Mouse (Mus musculus): ENCODE measurements at regions not wholly inside any gene's neighbourhood (a gene's known extent, or its start where the extent isn't known, plus 50 kb on each side); places are given as distances from the start of the nearest gene placed in this dataset.

GRCm38 (mm10) chr10:61034056-61034455 lies 55.1 kb upstream of the Pcbd1 start:
- no peak for ATAC-seq (ENCODE audit: poor library complexity, severe bottlenecking)

DNA sequence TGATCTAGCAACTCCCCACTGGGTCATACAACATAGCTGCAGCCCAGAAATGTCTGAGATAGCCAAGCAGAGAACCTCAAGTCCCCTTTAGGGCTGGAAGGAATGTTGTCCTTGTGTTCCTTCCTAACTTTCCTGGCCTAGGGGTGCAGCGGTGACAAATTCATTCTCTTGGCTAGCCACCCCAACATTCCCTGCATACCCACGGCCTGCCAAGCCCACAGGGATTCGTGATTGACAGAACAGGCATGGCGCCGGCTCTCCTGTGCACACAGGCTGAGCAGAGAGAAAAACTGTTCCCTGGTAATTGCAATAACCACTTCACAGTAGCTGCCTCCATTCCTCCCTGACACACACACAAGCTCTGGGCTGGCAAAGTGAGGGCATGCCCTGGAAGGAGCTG lies 60.5 kb upstream of the Pcbd1 start:
- ATAC-seq (ENCODE audit: poor library complexity, severe bottlenecking): no peak

DNA sequence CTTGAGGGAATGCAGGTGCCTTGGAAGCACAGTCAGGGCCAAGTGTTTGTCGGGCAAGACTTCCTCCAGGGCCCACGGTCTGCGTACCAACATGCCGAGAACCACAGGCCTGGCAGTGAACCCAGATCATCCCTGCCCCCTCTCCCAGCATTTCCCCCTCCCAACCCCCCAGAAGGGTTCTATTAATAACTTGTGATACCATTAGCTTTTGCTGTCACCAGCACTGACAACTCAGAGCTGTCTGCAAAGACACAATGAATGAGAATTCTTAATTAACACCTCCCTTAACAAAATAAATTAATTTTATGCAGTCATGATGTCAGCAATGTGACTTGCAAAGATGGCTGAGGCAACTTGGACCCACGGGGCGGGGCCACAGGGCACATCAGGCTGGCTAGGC lies 61.9 kb upstream of the Pcbd1 start:
- no peak for ATAC-seq (ENCODE audit: poor library complexity, severe bottlenecking)

GRCm38 (mm10) chr10:61025061-61025460 lies 64.1 kb upstream of the Pcbd1 start:
- ATAC-seq (ENCODE audit: poor library complexity, severe bottlenecking): no peak

DNA sequence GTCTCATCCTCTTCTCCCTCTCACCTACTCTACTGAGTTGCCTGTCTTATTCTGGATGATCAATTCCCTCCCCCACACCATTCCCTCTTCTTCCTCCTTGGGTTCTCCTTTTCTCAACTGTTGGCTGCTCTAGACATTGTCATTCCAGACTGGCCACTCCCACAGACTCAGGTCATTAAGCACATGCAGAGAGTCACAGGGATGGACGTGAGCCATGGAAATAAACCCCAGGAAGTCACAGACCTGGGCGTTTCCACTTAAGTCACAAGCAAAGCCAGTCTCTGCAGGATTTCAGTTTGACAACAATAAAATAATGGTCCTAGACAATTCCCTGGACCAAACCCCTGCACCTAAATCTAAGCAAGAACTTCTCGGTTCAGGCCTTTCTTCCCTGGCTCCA lies 65.0 kb upstream of the Pcbd1 start:
- no peak for ATAC-seq (ENCODE audit: poor library complexity, severe bottlenecking)

DNA sequence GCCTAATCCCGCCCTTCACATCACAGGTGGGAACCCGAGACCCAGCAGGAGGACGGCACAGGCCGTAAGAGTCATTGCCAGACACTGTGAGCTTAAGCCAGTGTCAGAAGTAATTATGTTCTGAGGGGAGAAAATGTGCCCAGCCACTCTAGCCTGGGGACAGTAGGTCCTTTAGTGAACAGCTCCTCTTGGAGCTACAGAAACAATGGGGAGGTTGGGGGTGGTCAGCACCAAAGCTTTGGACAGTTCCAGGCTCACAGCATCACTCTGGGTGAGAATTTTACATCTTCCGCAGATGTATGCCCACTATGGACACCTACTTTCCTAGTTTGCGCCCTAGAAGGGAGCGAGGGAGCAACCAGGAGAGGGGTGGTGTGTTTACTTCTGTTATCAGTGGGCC lies 65.7 kb upstream of the Pcbd1 start:
- ATAC-seq (ENCODE audit: poor library complexity, severe bottlenecking): no peak

GRCm38 (mm10) chr10:61019566-61019965 lies 69.6 kb upstream of the Pcbd1 start:
- no peak for ATAC-seq (ENCODE audit: poor library complexity, severe bottlenecking)

GRCm38 (mm10) chr10:61012199-61012695 lies 76.9 kb upstream of the Pcbd1 start:
- ATAC-seq (ENCODE audit: poor library complexity, severe bottlenecking): no peak

GRCm38 (mm10) chr10:61010697-61011096 lies 78.4 kb upstream of the Pcbd1 start:
- no peak for ATAC-seq (ENCODE audit: poor library complexity, severe bottlenecking)

DNA sequence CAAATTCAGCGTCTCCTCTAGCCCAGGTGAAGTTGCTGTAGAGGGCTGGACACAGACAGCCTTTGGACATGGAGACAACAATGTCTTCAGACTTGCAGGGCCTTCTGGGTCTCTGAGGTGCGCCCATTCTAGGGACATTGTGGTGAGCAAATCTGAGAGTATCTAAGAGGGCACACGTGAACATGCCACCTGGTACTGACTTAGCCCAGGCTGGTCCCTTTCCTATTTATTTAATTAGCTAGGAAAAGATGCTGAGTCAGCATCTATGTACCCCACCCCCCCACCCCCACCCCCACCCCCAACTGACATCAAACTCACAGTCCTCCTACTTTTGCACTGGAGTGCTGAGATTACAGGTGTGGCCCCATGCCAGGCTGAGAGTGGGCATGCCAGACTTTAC lies 81.7 kb upstream of the Pcbd1 start:
- no peak for ATAC-seq (ENCODE audit: poor library complexity, severe bottlenecking)

DNA sequence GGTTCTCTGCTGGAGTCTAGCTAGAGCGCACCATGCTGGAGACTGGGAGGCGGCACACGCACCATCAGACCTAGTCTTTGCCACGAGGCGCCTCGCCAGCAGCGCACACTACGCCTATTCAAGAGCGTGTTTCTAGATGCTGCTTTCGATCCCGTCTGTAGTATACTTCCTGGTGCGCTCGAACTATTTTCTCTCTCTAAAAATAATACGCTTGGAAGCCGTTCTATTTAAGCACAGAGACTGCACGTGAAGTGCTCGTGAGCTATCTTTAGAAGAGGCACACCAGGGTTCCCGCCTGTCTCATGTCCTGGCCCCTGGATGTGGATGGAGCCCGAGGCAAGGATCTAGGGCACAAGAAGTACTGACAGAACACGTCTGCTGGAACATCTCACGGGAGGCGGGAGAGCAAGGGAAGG lies 87.4 kb upstream of the Pcbd1 start:
- no peak for ATAC-seq (ENCODE audit: poor library complexity, severe bottlenecking)

GRCm38 (mm10) chr10:60997393-60997792 lies 91.7 kb upstream of the Pcbd1 start:
- ATAC-seq (ENCODE audit: poor library complexity, severe bottlenecking): no peak

- no peak for ATAC-seq (ENCODE audit: poor library complexity, severe bottlenecking)
These were observed 93.1 kb upstream of the Pcbd1 start for GRCm38 (mm10) chr10:60995908-60996640.

GRCm38 (mm10) chr10:60985109-60985576 lies 104.0 kb upstream of the Pcbd1 start:
- no peak for ATAC-seq (ENCODE audit: poor library complexity, severe bottlenecking)

DNA sequence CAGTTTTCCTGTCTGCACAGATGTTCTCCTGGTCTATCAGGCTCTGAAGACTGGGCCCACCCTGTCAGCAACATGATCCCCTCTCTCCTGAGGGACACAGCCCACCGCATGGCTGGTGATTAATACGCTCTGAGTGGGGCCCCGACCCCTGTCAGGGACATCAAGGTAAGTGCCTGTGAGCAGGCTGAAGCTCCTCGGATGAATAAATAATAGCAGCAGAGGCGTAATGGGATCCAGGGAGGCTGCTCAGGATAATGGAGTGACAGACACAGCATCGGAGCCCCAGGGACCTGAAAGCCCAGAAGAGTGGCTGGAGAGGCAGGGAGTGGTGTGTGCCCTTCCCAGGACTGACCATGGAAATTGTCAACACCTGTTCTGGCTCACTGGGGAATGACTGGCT lies 107.4 kb upstream of the Pcbd1 start:
- ATAC-seq (ENCODE audit: poor library complexity, severe bottlenecking): no peak

- ATAC-seq (ENCODE audit: poor library complexity, severe bottlenecking): no peak
These were observed 115.5 kb upstream of the Pcbd1 start for GRCm38 (mm10) chr10:60973615-60974014.

GRCm38 (mm10) chr10:60964843-60965242 lies 124.3 kb upstream of the Pcbd1 start:
- ATAC-seq (ENCODE audit: poor library complexity, severe bottlenecking): no peak

DNA sequence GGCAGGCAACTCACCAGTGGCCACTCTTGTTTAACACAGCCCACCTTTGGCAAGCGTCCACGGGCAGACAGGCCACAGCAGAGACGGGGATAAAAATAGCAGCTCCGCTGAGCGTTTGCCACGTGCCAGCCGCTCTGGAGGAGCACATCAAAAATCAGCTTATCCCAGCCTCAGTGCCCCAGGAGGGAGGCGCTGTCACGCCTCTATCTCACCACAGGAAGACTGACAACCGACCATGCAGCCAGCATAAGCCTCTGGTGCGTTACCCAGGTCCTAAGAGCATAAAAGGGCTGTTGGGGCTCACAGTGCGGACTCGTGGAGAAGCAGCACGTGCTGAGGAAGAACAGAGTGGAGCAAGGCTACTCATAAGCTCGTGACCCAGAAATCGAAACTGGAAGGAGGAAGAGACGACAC lies 126.4 kb upstream of the Unc5b start:
- peak; percentile 43; the same call in 1 of the 2 replicates for ATAC-seq (ENCODE audit: poor library complexity, severe bottlenecking)

GRCm38 (mm10) chr10:60955467-60955866 lies 124.1 kb upstream of the Unc5b start:
- ATAC-seq (ENCODE audit: poor library complexity, severe bottlenecking): no peak

- no peak for ATAC-seq (ENCODE audit: poor library complexity, severe bottlenecking)
These were observed 121.1 kb upstream of the Unc5b start for GRCm38 (mm10) chr10:60952495-60952894.

GRCm38 (mm10) chr10:60948983-60949677 lies 117.7 kb upstream of the Unc5b start:
- ATAC-seq (ENCODE audit: poor library complexity, severe bottlenecking): no peak

GRCm38 (mm10) chr10:60943074-60943473 lies 111.7 kb upstream of the Unc5b start:
- ATAC-seq (ENCODE audit: poor library complexity, severe bottlenecking): no peak

All from megakaryocyte, adult 5-6 weeks (primary cell).